Mouse (Mus musculus) gastrocnemius, adult 18-20 months (tissue): Measurements from ENCODE around the gene Atp2b2. TPM values are rescaled to one million over a fixed set of nuclear protein-coding genes. Genes with fewer than 3 reads are reported as not detected.
"Not testable (repeated sequence)": the region's sequence is repeated elsewhere in the genome, so short reads cannot be mapped to it uniquely, and the experiment has no call there.

ENCODE experiments used
- DNase-seq: peaks from one replicate; pipeline ENCODE4 v3.0.0; 2021; ENCODE audit warnings: low spot score
- microRNA-seq: library from miRNA; unstranded; fragments of <30 nt; microRNA quantifications from one replicate; pipeline ENCODE4 v1.2.0, GENCODE M21; 2021
- total RNA-seq, 2 experiments: library from RNA; stranded (reverse); gene quantifications; 2 replicates each; pipeline ENCODE4 v1.2.3; 2021

Atp2b2 gene
- total RNA-seq, 2 experiments from 2014 or later = 0.16 to 0.31 TPM

DNA sequence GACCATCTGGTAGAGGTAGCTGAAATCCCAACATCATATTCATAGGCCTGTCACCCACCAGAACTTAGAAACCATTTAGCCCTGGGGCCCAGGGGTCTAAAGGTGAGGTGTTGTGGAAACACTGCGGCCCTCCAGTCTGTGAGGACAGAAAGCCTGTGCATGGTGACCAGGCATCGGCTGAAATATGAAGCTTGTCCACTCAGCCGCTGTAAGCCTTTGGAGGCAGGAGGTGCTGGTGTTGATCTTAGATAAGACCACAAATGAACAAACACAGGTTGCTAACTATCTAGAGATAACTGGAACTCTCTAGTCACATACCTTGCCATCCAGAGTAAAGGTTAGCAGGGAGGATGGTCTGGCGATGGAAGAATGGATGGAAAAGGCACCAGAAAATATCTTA lies 321.4 kb downstream of the Atp2b2 start:
- DNase-seq = no peak

DNA sequence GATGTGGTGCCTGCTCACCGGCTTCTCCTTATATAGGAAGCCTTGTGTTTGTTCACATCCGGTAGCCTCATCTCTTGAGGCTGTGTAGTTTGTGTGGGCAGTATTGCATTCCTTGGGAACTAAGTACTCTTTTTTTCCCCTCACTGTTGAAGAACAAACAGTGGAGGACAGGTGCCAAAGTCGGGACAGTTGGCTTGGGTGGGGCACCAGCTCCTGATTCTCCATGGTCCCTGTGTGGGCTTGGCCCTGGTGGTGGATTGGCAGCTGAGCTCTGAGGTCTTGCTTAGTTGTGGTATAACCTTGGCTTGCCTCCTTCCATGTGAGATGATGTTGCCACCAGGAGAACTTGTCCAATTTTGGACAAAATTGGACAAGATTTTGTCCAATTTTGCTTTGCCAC lies 322.5 kb downstream of the Atp2b2 start, which contains the start of gene Ghrl:
Gene Ghrl, minus strand, starts transcription at position 3 of the 400 bp plus-strand sequence.
- no peak for DNase-seq

DNA sequence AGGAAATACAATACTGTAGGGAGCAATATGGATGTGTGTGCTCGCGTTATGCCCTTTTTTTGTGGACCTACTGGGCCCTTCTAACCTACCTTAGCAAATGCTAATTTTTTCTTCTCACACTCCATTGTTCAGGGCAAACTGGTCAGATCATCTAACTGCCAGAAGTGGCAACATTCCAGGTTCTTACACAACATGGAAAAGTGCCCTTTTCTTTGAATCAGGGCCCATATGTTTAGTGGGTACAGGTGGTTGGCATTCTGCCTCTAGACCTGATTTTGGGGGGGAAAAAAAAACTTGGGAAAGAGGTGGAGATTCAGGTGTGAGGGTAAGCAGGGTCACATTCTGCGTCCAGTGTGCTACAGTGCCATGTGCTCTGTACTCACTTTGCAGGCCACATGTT lies 324.9 kb downstream of the Atp2b2 start:
- DNase-seq = no peak

DNA sequence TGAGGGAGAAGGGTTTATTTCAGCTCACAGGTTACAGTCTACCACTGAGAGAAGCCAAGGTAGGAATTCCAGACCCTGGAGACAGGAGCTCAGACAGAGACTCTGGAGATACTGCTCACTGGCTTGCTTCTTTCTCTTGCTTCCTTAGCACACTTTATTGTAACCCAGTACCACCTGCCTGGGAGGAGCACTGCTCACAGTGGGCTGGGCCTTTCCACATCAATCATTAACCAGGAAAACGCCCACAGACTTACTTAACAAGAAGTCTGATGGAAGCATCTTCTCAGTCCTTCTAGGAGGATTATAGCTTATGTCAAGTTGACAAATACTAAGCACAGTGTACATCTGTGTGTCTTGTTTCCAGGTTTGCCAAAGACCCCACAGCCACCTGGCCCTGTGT lies 327.6 kb downstream of the Atp2b2 start:
- DNase-seq = no peak

DNA sequence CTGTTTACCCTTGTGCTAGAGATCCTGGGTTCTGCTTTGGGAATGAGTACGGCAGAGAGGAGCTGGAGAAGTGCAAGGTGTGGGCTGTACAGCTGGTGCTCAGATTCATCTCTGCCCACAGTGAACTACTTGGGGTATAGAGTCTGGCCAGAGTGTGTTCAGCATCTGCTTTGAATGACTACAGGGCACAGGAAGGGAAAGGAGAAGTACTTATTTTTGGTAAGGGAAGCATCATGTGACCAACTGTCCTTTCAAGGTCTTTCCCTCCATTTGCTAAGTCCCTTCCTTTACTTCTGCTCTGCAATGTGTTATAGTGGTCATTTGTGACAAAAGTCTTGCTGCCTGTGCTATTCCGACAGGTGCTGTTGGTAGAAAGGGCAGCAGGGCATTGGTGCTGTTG lies 328.1 kb downstream of the Atp2b2 start:
- DNase-seq = no peak

DNA sequence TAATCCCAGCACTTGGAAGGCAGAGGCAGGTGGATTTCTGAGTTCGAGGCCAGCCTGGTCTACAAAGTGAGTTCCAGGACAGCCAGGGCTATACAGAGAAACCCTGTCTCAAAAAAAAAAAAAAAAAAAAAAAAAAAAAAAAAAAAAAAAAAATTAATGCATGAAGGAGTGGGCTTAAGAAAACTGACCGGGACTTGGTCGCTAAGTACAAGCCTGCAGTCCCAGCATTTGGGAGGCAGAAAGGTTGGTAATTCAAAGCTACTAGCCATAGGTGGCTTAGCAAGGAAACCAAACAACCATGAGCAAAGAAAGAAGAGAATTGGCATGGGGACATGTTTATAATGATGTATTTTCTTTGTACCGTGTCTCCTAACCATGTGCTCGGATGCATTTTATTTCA lies 329.0 kb downstream of the Atp2b2 start:
- not testable (repeated sequence) for DNase-seq

DNA sequence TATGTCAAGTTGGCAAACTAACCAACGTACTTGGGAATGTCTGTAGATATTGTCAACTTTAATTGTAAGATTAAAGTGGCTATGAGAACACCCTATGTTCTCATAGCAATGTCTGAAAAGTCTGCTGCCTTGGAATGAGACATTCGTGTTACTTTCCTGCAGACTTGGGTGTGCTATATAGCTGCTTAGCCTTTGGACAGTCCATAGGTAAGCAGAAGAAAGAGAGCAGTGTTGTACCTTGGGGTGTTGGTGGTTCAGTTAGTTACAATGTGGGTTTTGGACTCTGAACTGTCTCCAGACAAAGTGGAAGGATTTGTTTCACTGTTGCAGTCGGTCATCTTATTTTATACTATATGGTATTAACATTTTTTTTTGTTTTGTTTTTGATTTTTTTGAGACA lies 329.7 kb downstream of the Atp2b2 start:
- DNase-seq = no peak

DNA sequence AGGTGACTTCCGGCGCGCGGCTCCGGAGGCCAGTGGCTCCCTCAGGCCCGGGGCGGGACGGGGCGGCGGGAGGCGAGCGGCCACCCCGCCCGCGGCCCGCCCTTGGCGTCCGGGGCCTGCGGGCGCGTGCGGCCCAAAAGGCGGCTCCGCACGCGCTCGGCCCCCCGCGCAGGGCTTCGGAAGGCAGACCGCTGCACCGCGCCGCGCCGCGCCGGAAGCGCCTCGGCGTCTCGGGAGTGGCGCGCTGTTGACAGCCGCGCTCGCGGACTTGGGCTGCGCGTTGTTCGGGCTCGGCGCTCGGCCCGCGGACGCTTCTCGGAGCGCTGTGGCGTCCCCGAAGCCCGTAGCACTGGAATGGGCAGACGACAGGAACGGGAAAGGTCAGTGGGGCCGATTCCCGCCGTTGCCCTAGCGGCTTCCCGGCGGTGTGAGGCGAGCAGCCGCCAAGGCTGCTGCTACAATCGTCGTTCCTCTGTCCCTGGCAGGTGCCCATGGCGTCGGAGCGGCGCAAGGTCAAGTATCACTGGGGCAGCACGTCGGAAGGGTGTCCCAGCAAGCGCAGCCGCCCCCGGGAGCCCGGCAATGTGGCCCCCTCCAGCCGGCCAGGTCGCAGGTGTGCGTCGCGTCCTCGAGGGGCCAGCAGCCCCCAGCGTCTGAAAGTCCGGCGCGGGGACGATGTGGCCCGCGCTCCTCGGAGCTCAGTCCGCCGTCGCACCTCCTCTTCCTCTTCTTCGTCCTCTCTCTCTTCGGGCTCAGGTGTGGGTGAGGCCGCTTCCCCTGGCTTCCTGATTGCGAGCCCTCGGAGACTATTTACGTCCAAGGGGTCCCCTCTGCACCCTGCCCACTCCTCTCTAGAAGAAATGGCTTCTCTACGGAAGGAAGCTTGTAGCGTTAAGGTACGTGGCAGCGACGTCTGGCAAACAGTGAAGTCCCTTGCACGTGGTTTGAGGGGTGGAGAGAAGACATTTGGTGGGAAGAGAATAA lies 344.9 kb downstream of the Atp2b2 start:
- peak; percentile 17 for DNase-seq

DNA sequence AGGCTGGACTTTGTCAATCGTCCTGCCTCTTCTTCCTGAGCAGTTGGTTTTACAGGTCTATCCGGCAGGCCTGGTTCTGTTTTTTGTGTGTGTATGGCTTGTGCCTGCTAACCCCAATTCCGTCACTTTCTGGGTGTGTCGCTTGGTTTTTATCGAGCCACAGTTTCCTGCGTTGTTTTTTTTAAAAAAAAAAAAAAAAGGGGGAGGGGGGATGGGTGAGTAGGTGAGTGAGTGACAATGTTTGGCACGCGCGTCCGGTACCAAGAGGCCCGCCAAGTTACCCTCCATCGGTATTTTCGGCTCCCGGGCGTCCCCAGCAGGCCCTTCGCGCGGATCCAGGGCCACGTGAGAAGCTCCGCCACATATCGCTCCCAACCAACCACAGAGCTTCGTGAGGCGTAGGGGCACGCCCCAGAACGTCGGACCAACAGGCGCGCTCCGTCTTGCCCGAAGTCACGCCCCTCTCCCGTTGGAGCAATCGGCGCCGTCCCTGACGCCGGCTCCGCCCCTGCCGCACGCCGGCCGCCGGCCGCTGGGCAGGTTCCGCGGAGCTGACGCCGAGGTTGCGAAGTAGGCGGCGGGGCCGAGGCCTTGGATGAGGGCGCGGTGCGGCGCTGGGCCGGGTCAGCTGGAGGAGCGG lies 345.7 kb downstream of the Atp2b2 start, which contains the start of gene Tatdn2:
Gene Tatdn2, plus strand, starts transcription at position 469 of the 640 bp plus-strand sequence.
- peak; percentile 97 for DNase-seq

DNA sequence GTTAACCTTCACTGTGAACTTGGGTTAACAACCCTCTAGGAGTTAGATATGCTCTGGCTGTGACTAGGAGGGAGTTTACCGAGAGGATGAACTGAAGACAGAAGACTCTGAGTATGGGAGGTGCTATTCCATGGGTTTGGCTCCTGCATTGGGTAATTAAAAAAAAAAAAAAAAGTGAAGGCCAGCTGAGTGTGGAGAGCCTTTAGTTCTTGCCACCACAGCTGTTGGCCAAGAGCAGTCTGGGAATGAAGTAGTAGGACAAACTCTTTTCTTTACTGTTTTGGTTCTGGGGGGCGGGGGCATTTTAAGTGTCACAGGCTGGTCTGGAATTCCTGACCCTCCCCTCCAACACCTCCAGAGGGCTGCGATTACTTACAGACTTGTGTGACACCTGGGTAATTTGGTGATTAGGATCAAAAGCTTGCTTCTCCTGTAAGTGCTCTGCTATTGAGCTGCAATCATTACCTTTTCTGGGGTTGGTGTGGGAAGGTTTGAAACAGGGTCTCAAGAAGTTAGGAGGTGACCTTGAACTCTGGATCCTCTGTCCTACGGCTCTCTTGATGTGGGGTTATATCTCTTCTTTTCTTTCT lies 346.6 kb downstream of the Atp2b2 start:
- DNase-seq = no peak

DNA sequence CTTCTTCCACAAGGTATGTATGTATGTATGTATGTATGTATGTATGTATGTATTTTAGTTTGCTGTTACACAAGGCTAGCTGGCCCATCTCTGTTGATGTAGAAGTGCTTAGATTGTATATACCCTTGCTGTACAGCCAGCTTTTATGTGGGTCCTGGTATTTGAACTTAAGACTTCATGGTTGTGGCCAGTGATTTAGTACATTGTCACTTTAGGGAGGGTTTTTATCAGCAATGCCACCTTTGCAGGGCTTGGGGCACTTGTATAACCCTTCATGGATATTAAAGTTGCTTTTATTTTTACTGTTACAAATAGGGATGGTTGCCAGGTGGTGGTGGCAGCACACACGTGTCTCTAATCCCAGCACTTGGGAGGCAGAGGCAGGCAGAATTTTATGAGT lies 347.2 kb downstream of the Atp2b2 start:
- no peak for DNase-seq

Small RNAs within 50 kb of the gene (microRNA-seq; reads per million reads assigned to microRNA genes)
- gene Mir7042 = not detected

Other genes starting within 250 kb of the Atp2b2 start
- gene Slc6a11, start 88.6 kb upstream of the Atp2b2 start, total RNA-seq = under 1 TPM; 0.07 to 0.11 TPM
- gene Slc6a1, start 240.0 kb upstream of the Atp2b2 start, total RNA-seq = under 1 TPM; 0.17 to 0.23 TPM